Mouse (Mus musculus): ENCODE results near the gene Acss3.
A peak's percentile ranks its signal among the peaks of the same experiment; 100 is the strongest.

Gene Acss3

DNA sequence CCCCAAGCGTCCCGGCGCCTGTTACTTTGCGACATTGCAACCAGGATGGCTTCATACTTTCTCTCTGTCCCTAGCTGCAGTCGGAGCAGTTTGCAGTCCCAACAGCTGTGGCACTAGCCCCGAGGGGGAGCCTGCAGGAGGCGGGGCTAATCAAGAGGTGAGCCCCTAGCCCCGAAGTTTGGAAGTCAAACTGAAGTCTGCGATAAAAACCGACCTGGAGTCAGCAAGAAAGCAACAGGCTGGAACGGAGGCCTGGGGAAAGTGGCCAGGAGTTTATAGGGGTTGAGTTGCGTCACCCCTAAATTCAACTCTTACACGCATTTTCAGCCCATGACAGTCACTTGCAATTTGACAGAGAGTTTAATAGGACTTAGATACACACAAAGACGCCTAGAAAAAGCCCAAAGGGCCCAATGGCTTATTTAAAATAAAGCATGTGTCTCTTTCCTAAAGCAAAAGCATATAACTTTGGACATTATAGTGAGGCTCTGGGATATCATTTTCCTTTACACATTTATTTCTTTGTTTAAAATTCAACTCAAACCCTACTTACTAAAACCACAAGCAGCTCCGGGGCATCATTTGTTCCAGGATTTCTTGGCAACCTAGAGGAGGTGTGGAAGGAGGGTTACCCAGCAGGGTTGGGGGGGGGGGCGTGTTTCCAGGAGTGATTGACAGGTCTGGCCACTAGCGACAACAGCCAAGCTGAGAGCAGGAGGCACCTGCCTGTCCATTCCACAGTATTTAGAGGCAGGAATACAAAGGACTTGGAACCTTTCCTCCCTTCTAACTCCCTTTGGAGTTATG lies at the start of gene Acss3:
TSS of gene Acss3 (minus strand) at position 140 of the 807 bp plus-strand sequence.
- no peak for DNase-seq (ENCODE audit: low read depth, low spot score)

GRCm38 (mm10) chr10:107172003-107172689 lies 48.7 kb upstream of the Acss3 start:
- DNase-seq (ENCODE audit: low read depth, low spot score), result no peak

DNA sequence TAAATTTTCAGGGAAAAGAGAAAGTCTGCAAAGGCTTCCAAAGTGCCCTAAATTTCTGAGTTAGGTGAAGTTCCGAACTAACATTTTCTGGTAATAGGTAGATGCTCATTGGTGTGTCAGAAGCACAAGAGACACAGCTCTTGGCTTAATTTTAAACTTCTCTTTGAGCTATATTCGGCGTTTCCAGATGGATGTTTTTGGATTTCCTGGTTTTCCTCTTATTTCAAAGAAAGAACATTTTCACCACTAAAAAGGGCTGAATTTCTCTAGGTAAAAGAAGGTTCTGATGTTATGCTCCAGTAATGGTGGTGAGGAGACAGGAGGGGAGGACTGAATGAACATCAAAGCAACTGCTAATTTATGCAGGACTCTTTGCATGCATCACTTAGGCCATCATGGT lies 43.0 kb upstream of the Acss3 start:
- DNase-seq (ENCODE audit: low read depth, low spot score), result peak; percentile 52

DNA sequence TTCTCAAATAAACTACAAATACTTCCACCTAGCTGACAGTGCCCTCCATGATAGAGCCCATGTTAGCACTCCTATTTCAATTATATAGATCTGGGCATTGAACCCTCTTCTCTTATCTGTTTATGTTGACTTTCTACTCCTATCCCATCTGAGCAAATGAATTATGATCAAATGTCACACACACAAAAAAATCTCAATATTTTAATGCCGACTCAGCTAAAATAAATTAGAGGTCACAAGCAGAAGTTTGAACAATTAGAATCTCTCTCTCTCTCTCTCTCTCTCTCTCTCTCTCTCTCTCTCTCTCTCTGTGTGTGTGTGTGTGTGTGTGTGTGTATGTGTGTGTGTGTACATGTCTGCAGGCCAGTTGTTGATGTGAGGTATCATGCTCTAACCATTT lies 25.3 kb upstream of the Acss3 start:
- no peak for DNase-seq (ENCODE audit: low read depth, low spot score)

DNA sequence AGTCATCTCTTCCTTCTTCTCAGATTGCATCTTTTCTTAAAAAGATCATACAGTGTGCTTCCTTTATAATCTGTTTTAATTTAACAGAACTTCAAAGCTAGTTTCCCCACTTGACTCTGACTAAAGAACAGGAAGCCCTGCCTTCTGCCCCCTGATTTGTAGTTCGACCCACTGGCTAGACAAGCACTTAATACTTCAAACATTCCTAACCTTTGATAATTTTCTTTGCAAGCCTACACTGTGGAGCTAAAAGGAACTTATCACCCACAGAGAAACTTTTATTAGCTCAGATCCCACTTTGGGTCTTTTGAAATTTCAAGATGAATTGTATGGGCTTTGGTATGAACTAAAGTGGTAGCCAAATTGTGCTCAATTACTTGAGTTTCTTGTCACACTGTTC lies 20.5 kb upstream of the Acss3 start:
- DNase-seq (ENCODE audit: low read depth, low spot score), result no peak

GRCm38 (mm10) chr10:107142910-107143309 lies 19.4 kb upstream of the Acss3 start:
- no peak for DNase-seq (ENCODE audit: low read depth, low spot score)

- DNase-seq (ENCODE audit: low read depth, low spot score), result no peak
These were observed 532 bp downstream of the Acss3 start for GRCm38 (mm10) chr10:107122744-107123528.

DNA sequence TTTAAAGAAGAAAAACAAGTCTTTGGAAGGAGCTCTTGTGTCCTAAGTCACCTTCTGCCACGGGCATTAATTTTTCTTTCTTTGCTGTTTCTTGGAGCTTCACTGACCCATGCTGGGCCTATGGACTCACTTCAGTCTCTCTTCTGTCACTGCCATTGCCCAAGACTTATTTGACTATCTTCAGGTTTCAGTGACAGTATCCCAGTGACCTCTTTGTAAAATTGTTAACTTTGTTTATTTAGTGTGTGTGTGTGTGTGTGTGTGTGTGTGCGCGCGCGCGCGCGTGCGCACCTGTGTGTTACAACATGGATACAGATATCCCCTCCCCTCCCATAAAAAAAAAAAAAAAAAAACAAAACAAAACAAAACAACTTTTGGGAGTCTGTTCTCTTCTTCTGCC lies 2.2 kb downstream of the Acss3 start:
- DNase-seq (ENCODE audit: low read depth, low spot score), result no peak

DNA sequence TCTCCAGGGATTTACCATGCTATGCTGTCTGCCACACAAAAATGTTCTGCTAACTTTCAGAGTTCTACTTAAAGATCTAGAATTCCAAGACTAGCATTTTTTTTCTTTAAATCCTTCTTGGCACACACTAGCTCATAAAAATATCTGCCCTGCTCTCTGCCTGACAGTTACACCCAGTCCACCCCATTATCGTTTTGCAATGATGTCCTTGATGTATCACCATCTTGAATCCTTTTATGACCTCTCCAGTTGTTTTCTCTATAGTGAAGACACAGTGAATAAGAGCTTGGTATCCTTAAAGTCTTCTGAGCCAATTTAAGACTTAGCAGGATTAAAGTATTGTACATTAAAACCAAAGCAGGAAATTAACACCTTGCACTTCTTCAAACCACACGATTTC lies 4.3 kb downstream of the Acss3 start:
- DNase-seq (ENCODE audit: low read depth, low spot score), result no peak

DNA sequence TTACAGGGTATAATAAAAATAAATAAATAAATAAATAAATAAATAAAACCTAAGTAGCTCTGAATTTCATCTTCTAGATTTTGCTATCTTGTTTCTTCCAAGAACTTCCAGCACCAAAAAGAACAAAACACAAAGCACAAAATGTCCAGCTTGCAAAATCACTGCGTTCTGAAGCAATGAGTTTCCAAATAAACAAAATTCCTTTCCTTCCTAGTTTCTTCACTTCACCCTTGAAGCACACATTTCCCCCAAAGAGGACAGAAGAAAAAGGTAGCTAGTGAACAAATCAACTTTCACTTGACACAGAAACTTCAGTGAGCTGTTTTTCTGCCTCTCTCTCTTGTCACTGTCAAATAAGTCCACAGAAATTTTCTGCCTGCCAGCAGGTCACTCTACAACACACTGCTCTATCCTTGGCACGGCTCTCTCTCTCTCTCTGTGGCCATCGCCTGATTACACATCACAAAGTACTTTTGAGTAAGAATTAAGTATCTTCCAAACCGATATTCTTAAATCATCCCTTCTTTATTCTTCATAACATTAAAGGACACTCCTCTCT lies 6.7 kb downstream of the Acss3 start:
- DNase-seq (ENCODE audit: low read depth, low spot score), result no peak

GRCm38 (mm10) chr10:107115930-107116642 lies 7.4 kb downstream of the Acss3 start:
- DNase-seq (ENCODE audit: low read depth, low spot score), result peak; percentile 41

- no peak for DNase-seq (ENCODE audit: low read depth, low spot score)
These were observed 8.3 kb downstream of the Acss3 start for GRCm38 (mm10) chr10:107115121-107115520.

DNA sequence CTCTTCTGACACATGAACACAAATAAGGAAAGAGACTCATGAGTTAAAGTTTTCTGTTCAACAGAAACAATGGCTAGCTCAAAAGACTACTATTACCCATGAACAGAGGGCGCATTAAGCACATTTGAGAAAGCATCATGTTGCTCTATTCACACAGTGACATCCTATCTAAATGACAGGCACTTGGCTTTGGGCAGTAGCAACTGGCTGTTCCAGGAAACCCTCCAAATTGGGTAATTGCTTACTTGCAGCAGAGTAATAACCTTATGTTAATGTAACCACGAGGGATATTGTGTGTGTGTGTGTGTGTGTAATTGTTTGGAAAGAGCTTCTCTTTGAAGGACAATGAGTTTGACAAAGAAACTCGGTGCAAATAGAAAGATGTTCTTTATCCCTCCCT lies 29.0 kb downstream of the Acss3 start:
- no peak for DNase-seq (ENCODE audit: low read depth, low spot score)

DNA sequence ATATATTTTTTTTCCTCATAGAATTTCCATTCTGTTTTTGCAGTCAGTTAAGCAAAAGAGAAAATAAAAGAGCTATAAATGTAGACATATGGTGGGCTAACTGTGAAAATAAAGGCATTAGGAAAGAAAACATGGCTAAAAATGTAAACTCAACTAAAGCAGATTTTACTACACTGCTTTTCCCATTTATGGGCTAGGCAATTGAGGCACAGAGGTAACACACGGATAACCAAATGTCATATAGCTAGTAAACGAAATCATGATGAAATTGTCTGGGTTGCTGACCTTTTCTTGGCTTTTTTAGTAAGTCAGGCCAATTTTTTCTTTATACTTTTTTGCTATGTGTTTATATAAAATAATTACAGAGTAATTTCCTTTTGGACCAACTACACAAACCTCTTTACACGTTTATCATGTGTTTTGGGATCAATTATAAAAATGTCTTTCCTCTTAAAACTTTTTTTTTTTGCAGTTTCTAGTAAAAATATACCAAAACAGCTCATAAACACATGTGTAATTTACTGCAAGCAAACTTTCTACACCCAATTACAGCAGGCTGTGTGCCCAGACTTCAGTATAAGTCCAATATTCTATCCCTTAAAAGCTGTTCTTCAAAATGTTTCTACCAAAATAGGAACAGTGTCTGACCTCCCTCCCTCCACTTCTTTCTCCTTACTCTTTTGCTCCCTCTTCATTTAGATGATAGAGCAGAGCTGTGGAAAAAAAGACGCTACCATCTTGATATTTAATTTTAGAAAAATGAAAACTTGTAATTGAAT lies 69.4 kb downstream of the Acss3 start:
- no peak for DNase-seq (ENCODE audit: low read depth, low spot score)

DNA sequence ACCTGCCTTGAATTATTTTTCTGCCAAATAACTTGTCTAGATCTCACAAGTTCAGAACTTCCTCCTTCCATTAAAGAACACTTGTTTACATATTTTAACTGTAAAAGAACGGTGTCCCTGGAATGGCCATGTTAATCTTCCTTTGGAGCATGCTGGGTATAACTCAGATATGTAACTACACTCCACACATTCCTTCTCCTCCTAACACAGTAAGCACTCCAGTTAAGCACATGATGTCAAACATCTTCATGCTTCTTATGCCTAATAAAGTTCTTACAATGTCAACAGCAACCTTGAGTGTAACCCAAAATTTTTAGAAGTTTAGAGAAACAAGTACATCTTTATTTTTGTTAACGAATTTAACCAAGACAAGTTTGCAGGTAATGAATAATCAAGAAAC lies 73.0 kb downstream of the Acss3 start:
- DNase-seq (ENCODE audit: low read depth, low spot score), result no peak

DNA sequence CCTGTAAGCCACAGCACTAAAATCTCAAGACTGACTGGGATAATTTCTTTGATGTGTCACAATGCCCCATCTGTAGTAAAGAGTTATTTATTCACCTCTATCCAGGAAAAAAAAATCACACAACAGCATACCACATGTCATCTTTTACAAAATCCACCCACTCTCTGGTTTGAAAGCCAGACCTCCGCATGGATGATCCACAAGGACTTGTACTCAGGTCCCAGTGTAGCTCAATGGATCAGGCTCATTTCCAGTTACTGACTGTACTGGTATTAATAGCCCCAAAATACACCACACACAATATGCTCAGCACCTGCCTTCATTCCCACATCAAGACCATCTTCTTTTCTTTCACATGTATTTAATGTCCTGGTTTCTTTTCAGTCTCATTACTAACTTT lies 80.8 kb downstream of the Acss3 start:
- DNase-seq (ENCODE audit: low read depth, low spot score), result peak; percentile 40

GRCm38 (mm10) chr10:107040837-107041236 lies 82.6 kb downstream of the Acss3 start:
- no peak for DNase-seq (ENCODE audit: low read depth, low spot score)

- no peak for DNase-seq (ENCODE audit: low read depth, low spot score)
These were observed 83.1 kb downstream of the Acss3 start for GRCm38 (mm10) chr10:107040378-107040777.

DNA sequence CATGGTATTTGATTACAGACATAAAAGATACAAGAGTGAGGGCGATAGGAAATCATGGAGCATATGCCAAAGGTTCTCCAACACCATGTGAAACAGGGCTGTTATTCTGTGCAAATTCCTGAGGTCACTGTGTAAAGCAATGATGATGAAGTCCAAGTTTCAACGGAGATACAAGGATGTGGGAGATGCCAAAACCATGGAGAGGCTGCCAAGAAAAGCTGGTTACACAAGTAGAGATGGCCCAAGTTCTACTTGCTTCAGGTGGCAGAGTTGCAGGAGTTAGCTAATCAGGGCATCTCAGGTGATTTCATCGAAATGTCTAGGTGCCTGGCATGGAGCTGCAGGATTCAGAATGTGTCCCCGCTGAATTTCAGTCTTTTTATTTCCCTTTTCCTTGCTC lies 84.3 kb downstream of the Acss3 start:
- no peak for DNase-seq (ENCODE audit: low read depth, low spot score)

DNA sequence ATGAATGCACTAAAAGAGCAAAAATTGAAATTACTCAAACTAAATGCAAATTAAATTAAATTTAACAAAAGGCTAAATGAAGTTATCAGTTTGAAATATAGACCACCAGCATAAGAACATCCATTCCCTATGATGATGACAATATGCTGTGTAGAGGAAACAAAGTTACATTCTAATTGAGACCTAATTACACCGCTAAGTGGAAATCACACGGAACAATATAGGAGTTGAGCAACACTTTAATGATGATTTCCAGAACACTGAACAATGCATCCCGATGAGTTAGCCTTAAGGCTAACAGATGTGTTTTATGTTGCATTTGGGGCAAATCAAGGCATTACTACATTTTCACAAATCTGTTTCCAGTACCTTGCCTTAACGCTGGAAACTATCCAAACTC lies 99.2 kb downstream of the Acss3 start:
- DNase-seq (ENCODE audit: low read depth, low spot score), result no peak

GRCm38 (mm10) chr10:107021118-107021517 lies 102.3 kb downstream of the Acss3 start:
- no peak for DNase-seq (ENCODE audit: low read depth, low spot score)
